Comparison of ENCODE assay signal across 14 mouse cellular contexts in genomic region chr1:163488532-163488931, GRCm38 (mm10).
"Had no signal": no experiment of that assay in that cellular context is flagged by ENCODE, and none has a peak within 500 bp of the region (broad histone marks: within the 10 kb centered on the region; RNA-seq: fewer than 3 reads in every experiment).

No protein-coding gene starts in this region.

- H3K9me3 ChIP-seq: neural tube, embryonic 15.5 days; stomach, embryonic 15.5 days had no signal

- H3K4me2 ChIP-seq: neural tube, embryonic 15.5 days; stomach, embryonic 15.5 days had no signal

- H3K9ac ChIP-seq: neural tube, embryonic 15.5 days; stomach, embryonic 15.5 days had no signal

- H3K4me3 ChIP-seq: neural tube, embryonic 15.5 days; stomach, embryonic 15.5 days had no signal

- H3K36me3 ChIP-seq: neural tube, embryonic 15.5 days; stomach, embryonic 15.5 days had no signal

- H3K27me3 ChIP-seq: neural tube, embryonic 15.5 days; stomach, embryonic 15.5 days had no signal

- H3K27ac ChIP-seq: neural tube, embryonic 15.5 days; stomach, embryonic 15.5 days; stomach, postnatal 0 days had no signal

- DNase-seq: right cerebral cortex, adult 18-20 months; right cerebral cortex, postnatal 14 days; right cerebral cortex, postnatal 25 days; right cerebral cortex, postnatal 4 days; spleen, adult 18-20 months; thymus, adult 18-20 months; thymus, adult 2 months; thymus, postnatal 14 days; thymus, postnatal 25 days; thymus, postnatal 36 days; thymus, postnatal 4 days had no signal

- H3K4me1 ChIP-seq: neural tube, embryonic 15.5 days; stomach, embryonic 15.5 days had no signal
